Mouse (Mus musculus) hindbrain, embryonic 11.5 days (tissue): Measurements from ENCODE around the gene Pip5k1b. TPM values are rescaled to one million over a fixed set of nuclear protein-coding genes. Genes with fewer than 3 reads are reported as not detected.

Source experiments
- ATAC-seq: fragments of 200-750 bp; cut with Nextera tagmentation; 2 replicates; pipeline ENCODE4 v1.8.0; 2017; ENCODE audit warnings: mild to moderate bottlenecking, moderate TSS enrichment, moderate library complexity; ENCODE audit not compliant: low FRiP score
- DNase-seq: peaks from one replicate; pipeline ENCODE4 v3.0.0-alpha.2; 2015; ENCODE audit warnings: low spot score
- H3K27ac ChIP-seq: fragments of 300-500 bp; sonication (generic); 2 replicates; pipeline ENCODE4 v1.5.1; 2014; ENCODE audit warnings: mild to moderate bottlenecking, low read depth, low read length
- H3K27me3 ChIP-seq: fragments of 300-500 bp; sonication (generic); 2 replicates; pipeline ENCODE4 v1.6.1; 2014; ENCODE audit warnings: mild to moderate bottlenecking, low read length, moderate library complexity, mixed read lengths; ENCODE audit not compliant: control insufficient read depth, insufficient read depth
- H3K36me3 ChIP-seq: fragments of 300-500 bp; sonication (generic); 2 replicates; pipeline ENCODE4 v1.6.1; 2014; ENCODE audit warnings: mild to moderate bottlenecking, low read length, moderate library complexity, mixed read lengths; ENCODE audit not compliant: control insufficient read depth, insufficient read depth
- H3K4me1 ChIP-seq: fragments of 300-500 bp; sonication (generic); replicated peaks from 2 replicates; pipeline ENCODE4 v1.6.1; 2014; ENCODE audit warnings: low read length, mixed read lengths; ENCODE audit not compliant: control insufficient read depth, insufficient read depth
- H3K4me2 ChIP-seq: fragments of 300-500 bp; sonication (generic); replicated peaks from 2 replicates; pipeline ENCODE4 v1.6.1; 2014; ENCODE audit warnings: mild to moderate bottlenecking, low read depth, low read length
- H3K4me3 ChIP-seq: fragments of 300-500 bp; sonication (generic); 2 replicates; pipeline ENCODE4 v1.5.1; 2014; ENCODE audit warnings: low read depth, low read length
- H3K9ac ChIP-seq: fragments of 300-500 bp; sonication (generic); 2 replicates; pipeline ENCODE4 v1.6.1; 2014; ENCODE audit warnings: low read depth, low read length
- H3K9me3 ChIP-seq: fragments of 300-500 bp; sonication (generic); 2 replicates; pipeline ENCODE4 v1.6.1; 2016; ENCODE audit warnings: low read length; ENCODE audit not compliant: control insufficient read depth
- WGBS: fragments of 180-500 bp; shearing (Covaris S2); extraction: QIAGEN DNeasy Blood & Tissue Kit; methylation state at CpG from one replicate; pipeline ENCODE4 v1.1.7; 2014; 5-methylcytosine and 5-hydroxymethylcytosine counted together
- polyA plus RNA-seq: library from polyadenylated mRNA; unstranded; fragments of >200 nt; fragmentation: Nextera tagmentation; extraction: Ambion mirVana; gene quantifications from 2 replicates; pipeline ENCODE4 v1.2.1, GENCODE M21; 2014

Gene Pip5k1b
- polyA plus RNA-seq, 1 experiment from 2014 or later: 2.0 TPM

GRCm38 (mm10) chr19:24539041-24539440 lies 16.6 kb downstream of the Pip5k1b start:
- Histone ChIP-seq H3K27ac (no peak overlapping the region), H3K9ac (no peak overlapping the region), H3K4me3 (no peak overlapping the region), H3K4me1 (no peaks in the 10 kb centered on the region), H3K4me2 (no peak overlapping the region), H3K27me3 (no peaks in the 10 kb centered on the region), H3K36me3 (no peaks in the 10 kb centered on the region), H3K9me3 (no peaks in the 10 kb centered on the region)
- WGBS: 100% methylated on average over 1 of the region's 1 CpGs
- DNase-seq (no peak), ATAC-seq (no peak)

- 86% methylated on average over 6 of the region's 6 CpGs for WGBS
- no peak overlapping the region for H3K9ac ChIP-seq
- H3K9me3 ChIP-seq: no peaks in the 10 kb centered on the region
- no peak overlapping the region for H3K4me3 ChIP-seq
- H3K27me3 ChIP-seq: no peaks in the 10 kb centered on the region
- H3K4me2 ChIP-seq: no peak overlapping the region
- ATAC-seq (no peak), DNase-seq (no peak)
- H3K4me1 ChIP-seq: no peaks in the 10 kb centered on the region
- no peak overlapping the region for H3K27ac ChIP-seq
- no peaks in the 10 kb centered on the region for H3K36me3 ChIP-seq
Observed at GRCm38 (mm10) chr19:24538181-24538580, 17.5 kb downstream of the Pip5k1b start.

- Histone ChIP-seq H3K36me3 (no peaks in the 10 kb centered on the region), H3K4me3 (no peak overlapping the region), H3K9ac (no peak overlapping the region), H3K4me1 (no peaks in the 10 kb centered on the region), H3K27ac (no peak overlapping the region), H3K9me3 (no peaks in the 10 kb centered on the region), H3K27me3 (no peaks in the 10 kb centered on the region), H3K4me2 (no peak overlapping the region)
- no peak for DNase-seq
- ATAC-seq: no peak
- WGBS: 81% methylated on average over 4 of the region's 4 CpGs
Observed at GRCm38 (mm10) chr19:24537691-24538090, 18.0 kb downstream of the Pip5k1b start.

- Histone ChIP-seq H3K4me3 (no peak overlapping the region), H3K27me3 (no peaks in the 10 kb centered on the region), H3K4me1 (no peaks in the 10 kb centered on the region), H3K9ac (no peak overlapping the region), H3K4me2 (no peak overlapping the region), H3K36me3 (no peaks in the 10 kb centered on the region), H3K9me3 (no peaks in the 10 kb centered on the region), H3K27ac (no peak overlapping the region)
- WGBS: 86% methylated on average over 5 of the region's 5 CpGs
- DNase-seq: no peak
- no peak for ATAC-seq
Observed at GRCm38 (mm10) chr19:24536920-24537319, 18.8 kb downstream of the Pip5k1b start.

- Histone ChIP-seq H3K27me3 (no peaks in the 10 kb centered on the region), H3K27ac (no peak overlapping the region), H3K9me3 (no peaks in the 10 kb centered on the region), H3K4me3 (no peak overlapping the region), H3K4me1 (no peaks in the 10 kb centered on the region), H3K36me3 (no peaks in the 10 kb centered on the region), H3K9ac (no peak overlapping the region), H3K4me2 (no peak overlapping the region)
- ATAC-seq (no peak), DNase-seq (no peak)
- WGBS: 95% methylated on average over 3 of the region's 3 CpGs
Observed at GRCm38 (mm10) chr19:24536280-24536679, 19.4 kb downstream of the Pip5k1b start.

- ATAC-seq (no peak), DNase-seq (no peak)
- WGBS: 90% methylated on average over 6 of the region's 6 CpGs
- Histone ChIP-seq H3K4me2 (no peak overlapping the region), H3K9ac (no peak overlapping the region), H3K27me3 (no peaks in the 10 kb centered on the region), H3K36me3 (no peaks in the 10 kb centered on the region), H3K4me3 (no peak overlapping the region), H3K4me1 (no peaks in the 10 kb centered on the region), H3K27ac (no peak overlapping the region), H3K9me3 (no peaks in the 10 kb centered on the region)
Observed at GRCm38 (mm10) chr19:24535161-24535560, 20.5 kb downstream of the Pip5k1b start.

GRCm38 (mm10) chr19:24534733-24535132 lies 20.9 kb downstream of the Pip5k1b start:
- Histone ChIP-seq H3K4me3 (no peak overlapping the region), H3K9ac (no peak overlapping the region), H3K27me3 (no peaks in the 10 kb centered on the region), H3K27ac (no peak overlapping the region), H3K36me3 (no peaks in the 10 kb centered on the region), H3K9me3 (no peaks in the 10 kb centered on the region), H3K4me1 (no peaks in the 10 kb centered on the region), H3K4me2 (no peak overlapping the region)
- DNase-seq (no peak), ATAC-seq (no peak)
- 86% methylated on average over 7 of the region's 7 CpGs for WGBS

- no peak overlapping the region for H3K4me3 ChIP-seq
- H3K9ac ChIP-seq: no peak overlapping the region
- H3K27ac ChIP-seq: no peak overlapping the region
- ATAC-seq (no peak), DNase-seq (no peak)
- H3K4me2 ChIP-seq: no peak overlapping the region
- 90% methylated on average over 4 of the region's 4 CpGs for WGBS
- no peaks in the 10 kb centered on the region for H3K4me1 ChIP-seq
- H3K27me3 ChIP-seq: no peaks in the 10 kb centered on the region
- no peaks in the 10 kb centered on the region for H3K36me3 ChIP-seq
- no peaks in the 10 kb centered on the region for H3K9me3 ChIP-seq
Observed at GRCm38 (mm10) chr19:24528910-24529561, 26.6 kb downstream of the Pip5k1b start.

GRCm38 (mm10) chr19:24528129-24528730 lies 27.4 kb downstream of the Pip5k1b start:
- H3K9me3 ChIP-seq: no peaks in the 10 kb centered on the region
- H3K9ac ChIP-seq: no peak overlapping the region
- no peak for DNase-seq
- no peak for ATAC-seq
- no peak overlapping the region for H3K27ac ChIP-seq
- H3K4me3 ChIP-seq: no peak overlapping the region
- no peaks in the 10 kb centered on the region for H3K27me3 ChIP-seq
- no peaks in the 10 kb centered on the region for H3K4me1 ChIP-seq
- H3K4me2 ChIP-seq: no peak overlapping the region
- 85% methylated on average over 4 of the region's 4 CpGs for WGBS
- no peaks in the 10 kb centered on the region for H3K36me3 ChIP-seq
